Mouse (Mus musculus) hindbrain, embryonic 11.5 days (tissue): ENCODE data around the gene Slc6a8. TPM values are rescaled to one million over a fixed set of nuclear protein-coding genes. Genes with fewer than 3 reads are reported as not detected.

ENCODE experiments used
- ATAC-seq: fragments of 200-750 bp; cut with Nextera tagmentation; 2 replicates; pipeline ENCODE4 v1.8.0; 2017; ENCODE audit warnings: mild to moderate bottlenecking, moderate TSS enrichment, moderate library complexity; ENCODE audit not compliant: low FRiP score
- DNase-seq: peaks from one replicate; pipeline ENCODE4 v3.0.0-alpha.2; 2015; ENCODE audit warnings: low spot score
- H3K27ac ChIP-seq: fragments of 300-500 bp; sonication (generic); 2 replicates; pipeline ENCODE4 v1.5.1; 2014; ENCODE audit warnings: mild to moderate bottlenecking, low read depth, low read length
- H3K27me3 ChIP-seq: fragments of 300-500 bp; sonication (generic); 2 replicates; pipeline ENCODE4 v1.6.1; 2014; ENCODE audit warnings: mild to moderate bottlenecking, low read length, moderate library complexity, mixed read lengths; ENCODE audit not compliant: control insufficient read depth, insufficient read depth
- H3K36me3 ChIP-seq: fragments of 300-500 bp; sonication (generic); 2 replicates; pipeline ENCODE4 v1.6.1; 2014; ENCODE audit warnings: mild to moderate bottlenecking, low read length, moderate library complexity, mixed read lengths; ENCODE audit not compliant: control insufficient read depth, insufficient read depth
- H3K4me1 ChIP-seq: fragments of 300-500 bp; sonication (generic); replicated peaks from 2 replicates; pipeline ENCODE4 v1.6.1; 2014; ENCODE audit warnings: low read length, mixed read lengths; ENCODE audit not compliant: control insufficient read depth, insufficient read depth
- H3K4me2 ChIP-seq: fragments of 300-500 bp; sonication (generic); replicated peaks from 2 replicates; pipeline ENCODE4 v1.6.1; 2014; ENCODE audit warnings: mild to moderate bottlenecking, low read depth, low read length
- H3K4me3 ChIP-seq: fragments of 300-500 bp; sonication (generic); 2 replicates; pipeline ENCODE4 v1.5.1; 2014; ENCODE audit warnings: low read depth, low read length
- H3K9ac ChIP-seq: fragments of 300-500 bp; sonication (generic); 2 replicates; pipeline ENCODE4 v1.6.1; 2014; ENCODE audit warnings: low read depth, low read length
- H3K9me3 ChIP-seq: fragments of 300-500 bp; sonication (generic); 2 replicates; pipeline ENCODE4 v1.6.1; 2016; ENCODE audit warnings: low read length; ENCODE audit not compliant: control insufficient read depth
- WGBS: fragments of 180-500 bp; shearing (Covaris S2); extraction: QIAGEN DNeasy Blood & Tissue Kit; methylation state at CpG from one replicate; pipeline ENCODE4 v1.1.7; 2014; 5-methylcytosine and 5-hydroxymethylcytosine counted together
- polyA plus RNA-seq: library from polyadenylated mRNA; unstranded; fragments of >200 nt; fragmentation: Nextera tagmentation; extraction: Ambion mirVana; gene quantifications from 2 replicates; pipeline ENCODE4 v1.2.1, GENCODE M21; 2014

Slc6a8 gene
- polyA plus RNA-seq, 1 experiment from 2014 or later = 7.8 TPM

DNA sequence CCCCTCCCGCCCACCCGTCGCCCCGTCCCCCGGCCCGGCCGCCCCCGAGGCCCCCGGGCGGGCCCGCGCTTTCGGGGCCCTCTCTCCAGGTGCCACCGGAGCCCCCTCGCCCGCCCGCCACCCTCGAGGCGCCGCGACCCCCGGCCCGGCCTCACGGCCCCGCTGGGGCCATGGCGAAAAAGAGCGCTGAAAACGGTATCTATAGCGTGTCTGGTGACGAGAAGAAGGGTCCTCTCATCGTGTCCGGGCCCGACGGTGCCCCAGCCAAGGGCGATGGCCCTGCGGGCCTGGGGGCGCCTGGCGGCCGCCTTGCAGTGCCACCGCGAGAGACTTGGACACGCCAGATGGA is 643 bp downstream of the Slc6a8 start:
- Histone ChIP-seq H3K4me2 (peak overlapping the region; percentile 76), H3K36me3 (no peaks in the 10 kb centered on the region), H3K9ac (peak overlapping the region; percentile 73), H3K27me3 (no peaks in the 10 kb centered on the region; the same call in 1 of the 2 replicates), H3K9me3 (no peaks in the 10 kb centered on the region), H3K4me3 (peak overlapping the region; percentile 57), H3K27ac (no peak overlapping the region), H3K4me1 (no peaks in the 10 kb centered on the region; the same call in 1 of the 2 replicates)
- ATAC-seq = peak; percentile 4; the same call in 1 of the 2 replicates
- DNase-seq = peak; percentile 20
- 25% methylated on average over 11 of the region's 42 CpGs for WGBS

- Histone ChIP-seq H3K4me1 (no peaks in the 10 kb centered on the region; the same call in 1 of the 2 replicates), H3K9me3 (no peaks in the 10 kb centered on the region), H3K9ac (peak overlapping the region; percentile 73), H3K4me3 (peak overlapping the region; percentile 57), H3K36me3 (no peaks in the 10 kb centered on the region), H3K4me2 (peak overlapping the region; percentile 76), H3K27ac (no peak overlapping the region), H3K27me3 (no peaks in the 10 kb centered on the region; the same call in 1 of the 2 replicates)
- WGBS = 22% methylated on average over 20 of the region's 20 CpGs
- ATAC-seq = peak; percentile 45
- DNase-seq = peak; percentile 23
Measured at GRCm38 (mm10) chrX:73673968-73674661, 1.2 kb downstream of the Slc6a8 start.

DNA sequence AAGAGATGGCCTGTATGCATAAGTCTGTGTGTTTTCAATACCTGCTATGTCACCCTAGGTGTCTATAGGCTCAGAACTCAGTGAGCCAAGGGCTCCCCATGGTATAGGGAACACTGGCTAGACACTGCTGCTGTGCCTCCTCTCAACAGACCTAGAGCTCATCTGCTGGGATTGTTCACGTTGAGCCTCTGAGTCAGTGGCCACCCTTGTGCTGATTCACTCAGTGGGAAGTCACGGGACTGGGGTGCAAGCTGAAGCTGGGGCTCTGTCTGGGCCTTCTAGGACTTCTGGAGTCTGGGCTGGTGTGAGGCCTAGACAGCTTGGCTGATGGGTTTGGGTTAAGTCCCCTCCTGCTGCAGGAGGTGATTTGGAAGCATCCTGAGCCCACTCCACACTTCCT is 2.3 kb downstream of the Slc6a8 start:
- H3K4me3 ChIP-seq = no peak overlapping the region
- H3K4me2 ChIP-seq = no peak overlapping the region
- no peaks in the 10 kb centered on the region; the same call in 1 of the 2 replicates for H3K4me1 ChIP-seq
- ATAC-seq (no peak), DNase-seq (no peak)
- H3K27ac ChIP-seq = no peak overlapping the region
- no peaks in the 10 kb centered on the region for H3K36me3 ChIP-seq
- 73% methylated on average over 2 of the region's 2 CpGs for WGBS
- H3K9ac ChIP-seq = no peak overlapping the region
- no peaks in the 10 kb centered on the region; the same call in 1 of the 2 replicates for H3K27me3 ChIP-seq
- no peaks in the 10 kb centered on the region for H3K9me3 ChIP-seq

DNA sequence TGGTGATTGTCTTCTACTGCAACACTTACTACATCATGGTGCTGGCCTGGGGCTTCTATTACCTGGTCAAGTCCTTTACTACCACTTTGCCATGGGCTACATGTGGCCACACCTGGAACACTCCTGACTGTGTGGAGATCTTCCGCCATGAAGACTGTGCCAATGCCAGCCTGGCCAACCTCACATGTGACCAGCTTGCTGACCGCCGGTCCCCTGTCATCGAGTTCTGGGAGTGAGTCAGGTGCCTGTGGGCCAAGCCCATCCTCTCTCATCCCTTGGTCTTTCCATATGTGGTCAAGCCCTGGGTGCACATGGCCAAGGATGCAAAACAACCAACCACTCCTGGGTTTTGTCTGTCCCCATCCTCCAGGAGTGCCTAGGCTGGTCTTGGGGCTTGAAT is 3.7 kb downstream of the Slc6a8 start:
- H3K27me3 ChIP-seq = no peaks in the 10 kb centered on the region; the same call in 1 of the 2 replicates
- no peaks in the 10 kb centered on the region for H3K9me3 ChIP-seq
- no peak overlapping the region for H3K4me3 ChIP-seq
- H3K4me2 ChIP-seq = no peak overlapping the region
- WGBS = 96% methylated on average over 4 of the region's 4 CpGs
- no peak overlapping the region for H3K27ac ChIP-seq
- no peak overlapping the region for H3K9ac ChIP-seq
- DNase-seq (no peak), ATAC-seq (no peak)
- H3K4me1 ChIP-seq = no peaks in the 10 kb centered on the region; the same call in 1 of the 2 replicates
- H3K36me3 ChIP-seq = no peaks in the 10 kb centered on the region; the same call in 1 of the 2 replicates

- Histone ChIP-seq H3K27me3 (no peaks in the 10 kb centered on the region), H3K27ac (no peak overlapping the region), H3K4me2 (no peak overlapping the region), H3K9ac (no peak overlapping the region), H3K4me3 (no peak overlapping the region), H3K36me3 (no peaks in the 10 kb centered on the region; the same call in 1 of the 2 replicates), H3K4me1 (no peaks in the 10 kb centered on the region), H3K9me3 (no peaks in the 10 kb centered on the region)
- no peak for ATAC-seq
- no peak for DNase-seq
- 85% methylated on average over 2 of the region's 2 CpGs for WGBS
Measured at GRCm38 (mm10) chrX:73684156-73684555, 11.2 kb downstream of the Slc6a8 start.

- no peaks in the 10 kb centered on the region; the same call in 1 of the 2 replicates for H3K36me3 ChIP-seq
- H3K4me3 ChIP-seq = no peak overlapping the region
- DNase-seq (no peak), ATAC-seq (no peak)
- no peak overlapping the region for H3K4me2 ChIP-seq
- H3K27me3 ChIP-seq = no peaks in the 10 kb centered on the region
- H3K27ac ChIP-seq = no peak overlapping the region
- no peaks in the 10 kb centered on the region for H3K4me1 ChIP-seq
- no peaks in the 10 kb centered on the region for H3K9me3 ChIP-seq
- H3K9ac ChIP-seq = no peak overlapping the region
Measured at GRCm38 (mm10) chrX:73684978-73685377, 12.0 kb downstream of the Slc6a8 start.

DNA sequence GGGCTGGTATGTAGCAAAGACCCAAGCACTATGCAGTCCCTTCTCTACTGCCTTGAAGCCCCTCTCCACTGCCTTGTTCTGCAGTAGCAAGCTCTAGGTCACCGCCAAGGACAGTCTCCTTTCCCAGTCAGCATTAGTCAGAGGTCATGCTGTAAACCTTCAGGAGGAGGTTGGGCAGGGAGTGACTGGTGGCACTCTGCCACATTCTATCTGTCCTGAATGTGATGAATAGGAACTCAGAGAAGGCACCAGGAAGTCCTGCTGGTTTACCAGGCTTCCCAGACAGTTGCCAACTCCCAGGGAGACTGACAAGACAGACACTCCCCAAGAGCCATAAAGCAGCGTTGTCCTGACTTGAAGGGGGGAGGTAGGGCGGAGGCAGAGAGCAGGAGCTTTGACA is 12.7 kb downstream of the Slc6a8 start:
- no peaks in the 10 kb centered on the region for H3K9me3 ChIP-seq
- no peaks in the 10 kb centered on the region for H3K27me3 ChIP-seq
- no peaks in the 10 kb centered on the region for H3K4me1 ChIP-seq
- H3K27ac ChIP-seq = no peak overlapping the region
- H3K4me3 ChIP-seq = no peak overlapping the region
- H3K9ac ChIP-seq = no peak overlapping the region
- no peak for ATAC-seq
- DNase-seq = no peak
- H3K36me3 ChIP-seq = no peaks in the 10 kb centered on the region; the same call in 1 of the 2 replicates
- WGBS = 90% methylated on average over 3 of the region's 3 CpGs
- no peak overlapping the region for H3K4me2 ChIP-seq

GRCm38 (mm10) chrX:73690917-73691629 is 18.1 kb downstream of the Slc6a8 start:
- DNase-seq (peak; percentile 22), ATAC-seq (no peak)
- 79% methylated on average over 5 of the region's 5 CpGs for WGBS
- Histone ChIP-seq H3K27ac (no peak overlapping the region), H3K36me3 (no peaks in the 10 kb centered on the region), H3K4me1 (no peaks in the 10 kb centered on the region), H3K9me3 (no peaks in the 10 kb centered on the region), H3K4me2 (no peak overlapping the region), H3K27me3 (no peaks in the 10 kb centered on the region), H3K4me3 (no peak overlapping the region), H3K9ac (no peak overlapping the region)

DNA sequence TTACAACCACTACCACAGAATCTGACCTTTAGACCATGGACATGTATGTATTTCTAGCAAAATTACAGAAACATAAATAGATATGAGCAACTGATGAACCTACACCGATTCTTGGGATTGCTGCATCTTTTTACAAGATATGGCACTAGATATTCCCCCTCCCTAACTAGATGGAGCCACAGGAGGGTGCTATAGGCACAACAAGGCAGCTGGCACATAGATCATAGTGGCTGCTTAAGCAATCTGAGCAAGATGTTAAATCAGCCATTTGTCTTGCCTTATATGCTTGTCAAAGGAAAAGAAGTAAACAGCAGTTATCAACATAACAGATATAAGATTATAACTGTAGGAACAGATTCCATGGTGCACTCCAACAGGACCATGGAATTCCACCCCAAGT is 27.5 kb downstream of the Slc6a8 start:
- Histone ChIP-seq H3K27me3 (no peaks in the 10 kb centered on the region), H3K4me3 (no peak overlapping the region), H3K36me3 (no peaks in the 10 kb centered on the region), H3K9ac (no peak overlapping the region), H3K27ac (no peak overlapping the region), H3K4me2 (no peak overlapping the region), H3K9me3 (no peaks in the 10 kb centered on the region), H3K4me1 (no peaks in the 10 kb centered on the region)
- ATAC-seq (no peak), DNase-seq (no peak)
- 100% methylated on average over 1 of the region's 1 CpGs for WGBS
